Mouse (Mus musculus) brain, embryonic 14.5 days (tissue): ENCODE measurements at regions not wholly inside any gene's neighbourhood (a gene's known extent, or its start where the extent isn't known, plus 50 kb on each side); places are given as distances from the start of the nearest gene placed in this dataset.

ENCODE experiments used
- DNase-seq: peaks from one replicate; pipeline ENCODE4 v3.0.0-alpha.2; 2011; ENCODE audit warnings: low read depth
- CTCF ChIP-seq: fragments of 200-500 bp; IDR thresholded peaks from 2 replicates; pipeline ENCODE4 v1.5.1; 2012; ENCODE audit warnings: inconsistent platforms, mild to moderate bottlenecking, moderate library complexity, borderline replicate concordance; ENCODE audit not compliant: insufficient read depth, insufficient read length; ENCODE audit errors: extremely low read depth
- POLR2A ChIP-seq: fragments of 200-500 bp; IDR thresholded peaks from 2 replicates; pipeline ENCODE4 v1.6.1; 2012; ENCODE audit warnings: mild to moderate bottlenecking, inconsistent platforms, borderline replicate concordance; ENCODE audit not compliant: poor library complexity, insufficient read depth, insufficient read length, severe bottlenecking; ENCODE audit errors: extremely low read depth

GRCm38 (mm10) chr2:99060726-99061125 is 393.6 kb upstream of the Gm10800 start:
- DNase-seq, result peak; percentile 25
- no peak for TF ChIP-seq POLR2A
- no peak for TF ChIP-seq CTCF

- no peak for DNase-seq
- TF ChIP-seq CTCF (no peak), POLR2A (no peak)
Observed at GRCm38 (mm10) chr2:99046557-99047233, 379.6 kb upstream of the Gm10800 start.

- TF ChIP-seq CTCF (no peak), POLR2A (no peak)
Observed at GRCm38 (mm10) chr2:98996621-98997020, 329.5 kb upstream of the Gm10800 start.

GRCm38 (mm10) chr2:98995456-98995855 is 328.4 kb upstream of the Gm10800 start:
- TF ChIP-seq CTCF (no peak), POLR2A (no peak)
- peak; percentile 71 for DNase-seq

More at GRCm38 (mm10) chr2:98996621-98997020, 329.5 kb upstream of the Gm10800 start:
- DNase-seq, result no peak

- TF ChIP-seq POLR2A (no peak), CTCF (no peak)
- no peak for DNase-seq
Observed at GRCm38 (mm10) chr2:98954585-98954984, 287.5 kb upstream of the Gm10800 start.
